Mouse (Mus musculus) adipocyte (in vitro differentiated cells): Measurements from ENCODE around the gene Zfp735.

Source experiments
- DNase-seq: peaks from one replicate; pipeline ENCODE4 v3.0.0-alpha.2; 2016; ENCODE audit warnings: low spot score

Gene Zfp735

DNA sequence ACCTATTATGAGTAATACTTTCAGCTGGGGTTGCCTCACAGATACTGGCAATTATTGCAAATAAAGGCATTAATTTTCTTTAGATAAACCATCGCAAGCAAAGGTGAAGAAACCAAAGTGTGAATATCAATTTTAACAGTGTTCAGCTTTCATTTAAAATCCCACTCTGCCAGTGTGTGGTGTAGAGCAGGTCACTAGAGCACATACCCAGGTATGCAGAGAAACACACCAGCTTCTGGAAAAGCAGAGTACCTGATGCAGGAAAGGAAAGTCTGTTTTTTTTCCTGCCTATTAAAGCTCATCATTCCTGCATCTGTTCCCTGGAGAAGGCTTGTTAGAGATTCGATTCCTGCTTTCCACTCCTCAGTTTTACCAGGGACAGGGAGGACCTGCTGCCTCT lies at the start of gene Zfp735:
TSS of gene Zfp735 (plus strand) at position 301 of the 400 bp plus-strand sequence.
- DNase-seq = no peak

DNA sequence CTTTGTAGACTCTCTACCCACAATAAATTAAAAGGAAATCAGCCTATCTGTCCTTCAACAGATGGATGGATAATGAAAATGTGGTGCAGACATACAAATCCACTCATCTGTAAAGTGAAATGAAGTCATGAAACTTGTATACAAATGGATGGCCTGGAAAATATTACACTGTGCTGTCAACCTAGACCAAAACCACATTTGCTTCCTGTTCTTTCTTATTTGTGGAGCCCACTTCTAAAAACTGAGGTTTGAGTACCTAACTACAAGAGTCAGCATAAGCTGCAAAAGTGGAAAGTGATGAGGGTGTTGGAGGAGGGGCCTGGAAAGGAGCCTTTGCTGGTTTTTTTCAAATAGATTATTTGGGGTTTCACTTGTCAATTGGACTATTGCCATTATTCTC lies 70.5 kb downstream of the Zfp735 start:
- DNase-seq = no peak
